Mouse (Mus musculus) midbrain, embryonic 13.5 days (tissue): ENCODE measurements at regions not wholly inside any gene's neighbourhood (a gene's known extent, or its start where the extent isn't known, plus 50 kb on each side); places are given as distances from the start of the nearest gene placed in this dataset.
A peak's percentile ranks its signal among the peaks of the same experiment; 100 is the strongest.

Source experiments
- ATAC-seq: fragments of 200-750 bp; cut with Nextera tagmentation; 2 replicates; pipeline ENCODE4 v1.8.0; 2017; ENCODE audit warnings: mild to moderate bottlenecking, moderate TSS enrichment, moderate library complexity
- H3K27ac ChIP-seq: fragments of 300-500 bp; sonication (generic); 2 replicates; pipeline ENCODE4 v1.5.1; 2015; ENCODE audit warnings: inconsistent platforms, mild to moderate bottlenecking, moderate library complexity
- H3K27me3 ChIP-seq: fragments of 300-500 bp; sonication (generic); 2 replicates; pipeline ENCODE4 v1.6.1; 2015; ENCODE audit warnings: mild to moderate bottlenecking, inconsistent platforms
- H3K36me3 ChIP-seq: fragments of 300-500 bp; sonication (generic); 2 replicates; pipeline ENCODE4 v1.6.1; 2015; ENCODE audit warnings: mild to moderate bottlenecking, inconsistent platforms
- H3K4me1 ChIP-seq: fragments of 300-500 bp; sonication (generic); replicated peaks from 2 replicates; pipeline ENCODE4 v1.6.1; 2015; ENCODE audit warnings: inconsistent platforms
- H3K4me2 ChIP-seq: fragments of 300-500 bp; sonication (generic); replicated peaks from 2 replicates; pipeline ENCODE4 v1.6.1; 2015; ENCODE audit warnings: moderate library complexity, mild to moderate bottlenecking, inconsistent platforms
- H3K4me3 ChIP-seq: fragments of 300-500 bp; sonication (generic); replicated peaks from 2 replicates; pipeline ENCODE4 v1.5.1; 2015; ENCODE audit warnings: mild to moderate bottlenecking, inconsistent platforms
- H3K9ac ChIP-seq: fragments of 300-500 bp; sonication (generic); replicated peaks from 2 replicates; pipeline ENCODE4 v1.6.1; 2015; ENCODE audit warnings: mild to moderate bottlenecking, inconsistent platforms
- H3K9me3 ChIP-seq: fragments of 300-500 bp; sonication (generic); 2 replicates; pipeline ENCODE4 v1.6.1; 2016; ENCODE audit warnings: mild to moderate bottlenecking, inconsistent platforms
- WGBS: fragments of 180-500 bp; shearing (Covaris S2); methylation state at CpG from one replicate; pipeline ENCODE4 v1.1.7; 2015; 5-methylcytosine and 5-hydroxymethylcytosine counted together

- H3K9me3 ChIP-seq, result no peaks in the 10 kb centered on the region
- no peak for ATAC-seq
- no peak overlapping the region for H3K4me2 ChIP-seq
- H3K4me3 ChIP-seq, result no peak overlapping the region
- no peaks in the 10 kb centered on the region for H3K36me3 ChIP-seq
- H3K9ac ChIP-seq, result no peak overlapping the region
- no peak overlapping the region for H3K27ac ChIP-seq
- H3K4me1 ChIP-seq, result peaks cover 5% of the 10 kb centered on the region; the same call in 1 of the 2 replicates
- no peaks in the 10 kb centered on the region for H3K27me3 ChIP-seq
- WGBS, result 88% methylated on average over 2 of the region's 2 CpGs
These were observed 109.4 kb upstream of the Tpk1 start for GRCm38 (mm10) chr6:43775525-43775924.

DNA sequence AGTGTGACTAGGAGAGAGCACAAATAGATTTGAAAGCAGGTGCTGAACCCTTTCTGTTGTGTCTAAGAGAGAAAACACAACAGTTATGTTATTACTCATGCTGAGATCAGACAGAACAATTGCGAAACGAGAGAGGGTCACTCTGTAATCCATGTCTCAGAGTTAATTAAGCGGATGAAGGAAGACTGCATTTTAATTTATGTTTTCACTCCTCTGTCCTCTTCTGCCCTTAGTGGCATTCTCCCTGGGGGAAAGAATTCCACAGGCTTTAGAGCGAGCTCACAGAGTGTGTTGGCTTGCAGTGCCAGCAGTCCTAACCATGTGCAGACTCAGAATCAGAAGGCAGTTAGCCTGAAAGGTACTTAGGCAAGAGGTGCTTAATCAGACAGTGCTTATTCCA lies 108.4 kb upstream of the Tpk1 start:
- WGBS, result 39% methylated on average over 4 of the region's 4 CpGs
- Histone ChIP-seq H3K27me3 (no peaks in the 10 kb centered on the region), H3K27ac (no peak overlapping the region), H3K36me3 (no peaks in the 10 kb centered on the region), H3K4me1 (peaks cover 5% of the 10 kb centered on the region; the same call in 1 of the 2 replicates), H3K9me3 (no peaks in the 10 kb centered on the region), H3K4me2 (no peak overlapping the region), H3K9ac (no peak overlapping the region), H3K4me3 (no peak overlapping the region)
- peak; percentile 37; the same call in 1 of the 2 replicates for ATAC-seq

- peaks cover 5% of the 10 kb centered on the region; the same call in 1 of the 2 replicates for H3K4me1 ChIP-seq
- H3K4me3 ChIP-seq, result no peak overlapping the region
- H3K4me2 ChIP-seq, result no peak overlapping the region
- H3K36me3 ChIP-seq, result no peaks in the 10 kb centered on the region
- H3K27ac ChIP-seq, result no peak overlapping the region
- no peaks in the 10 kb centered on the region for H3K27me3 ChIP-seq
- H3K9me3 ChIP-seq, result no peaks in the 10 kb centered on the region
- 58% methylated on average over 3 of the region's 3 CpGs for WGBS
- no peak overlapping the region for H3K9ac ChIP-seq
- no peak for ATAC-seq
These were observed 107.5 kb upstream of the Tpk1 start for GRCm38 (mm10) chr6:43773561-43773960.

GRCm38 (mm10) chr6:43765958-43766357 lies 99.9 kb upstream of the Tpk1 start:
- no peak overlapping the region for H3K4me3 ChIP-seq
- H3K9me3 ChIP-seq, result no peaks in the 10 kb centered on the region; the same call in 1 of the 2 replicates
- 85% methylated on average over 1 of the region's 1 CpGs for WGBS
- ATAC-seq, result no peak
- no peaks in the 10 kb centered on the region for H3K36me3 ChIP-seq
- H3K27me3 ChIP-seq, result no peaks in the 10 kb centered on the region
- H3K9ac ChIP-seq, result no peak overlapping the region
- no peak overlapping the region for H3K27ac ChIP-seq
- no peak overlapping the region for H3K4me2 ChIP-seq
- H3K4me1 ChIP-seq, result no peaks in the 10 kb centered on the region
